Mouse (Mus musculus) brain, adult 10 weeks (tissue): ENCODE data around the gene Tlr7. TPM values are rescaled to one million over a fixed set of nuclear protein-coding genes. Genes with fewer than 3 reads are reported as not detected.

Source experiments
- polyA plus RNA-seq: library from polyadenylated mRNA; stranded (reverse); fragments of 350-450 nt; fragmentation: Illumina TruSeq; extraction: RNeasy Lipid Tissue Mini Kit (QIAGEN cat#74804); gene quantifications from one replicate; pipeline ENCODE4 v1.2.3, GENCODE M21; 2015; ENCODE audit warnings: low read depth, low replicate concordance

Gene Tlr7
- polyA plus RNA-seq = 2.1 TPM

DNA sequence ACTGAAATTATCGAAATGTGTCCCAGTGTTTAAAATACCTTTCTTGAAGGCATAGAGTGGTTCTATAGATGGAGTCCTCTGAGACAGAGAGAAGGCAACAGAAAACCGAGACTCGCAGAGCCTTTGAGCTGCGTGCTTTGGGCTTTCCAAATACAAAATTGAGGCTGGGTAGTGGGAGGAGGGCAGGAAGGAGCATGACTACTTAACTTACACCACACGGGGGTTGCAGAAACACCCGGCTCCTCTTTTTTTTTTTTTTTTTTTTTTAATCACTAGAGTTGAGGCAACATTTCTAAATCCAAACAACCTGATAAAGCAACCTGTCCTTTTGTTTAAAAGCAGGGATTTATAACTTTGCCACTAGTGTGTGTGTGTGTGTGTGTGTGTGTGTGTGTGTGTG, at the start of gene Tlr7:
Tlr7 (minus strand) TSS at position 160 of the 400 bp plus-strand sequence.

DNA sequence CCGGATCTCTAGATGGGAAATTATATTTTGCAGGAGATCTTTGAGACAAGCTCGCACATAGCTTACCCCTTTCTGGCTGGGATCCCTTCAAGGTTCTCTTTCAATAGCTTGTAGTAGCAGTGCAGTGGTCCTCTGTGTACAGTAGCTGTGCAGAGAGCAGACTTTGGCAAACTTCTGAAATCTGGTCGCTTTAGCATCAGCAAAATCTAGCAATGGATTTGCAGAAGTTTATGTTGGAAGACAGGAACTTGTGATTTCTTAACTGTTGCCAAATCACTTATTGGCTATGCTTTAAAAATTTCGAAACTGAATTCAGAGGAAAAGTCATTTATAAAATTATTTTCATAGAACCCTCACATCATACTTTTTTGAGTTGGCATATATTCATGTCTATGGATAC, 66.3 kb downstream of the Tlr7 start, which contains the start of gene Tlr8:
Tlr8 (minus strand) TSS at position 244 of the 400 bp plus-strand sequence.

Other genes starting within 250 kb of the Tlr7 start
- gene Tmsb4x, start 121.2 kb downstream of the Tlr7 start, polyA plus RNA-seq = 2,662 TPM
- not detected for gene Tlr8, start 66.2 kb downstream of the Tlr7 start, polyA plus RNA-seq
- gene Prps2, start 52.2 kb upstream of the Tlr7 start, polyA plus RNA-seq = 25.2 TPM